Mouse (Mus musculus) olfactory bulb, adult 2 months (tissue): ENCODE measurements around the gene Nup214. TPM values are rescaled to one million over a fixed set of nuclear protein-coding genes. Genes with fewer than 3 reads are reported as not detected.

Experiments
- H3K27ac ChIP-seq: fragments of 200-500 bp; 2 replicates; pipeline ENCODE4 v1.5.1; 2012; ENCODE audit warnings: low read depth, low read length; ENCODE audit not compliant: insufficient read depth
- H3K4me1 ChIP-seq: fragments of 200-500 bp; 2 replicates; pipeline ENCODE4 v1.6.1; 2012; ENCODE audit warnings: low read length; ENCODE audit not compliant: control insufficient read depth, insufficient read depth
- H3K4me3 ChIP-seq: fragments of 200-500 bp; 2 replicates; pipeline ENCODE4 v1.5.1; 2012; ENCODE audit warnings: mild to moderate bottlenecking, low read depth, low read length, moderate library complexity; ENCODE audit not compliant: insufficient read depth
- CTCF ChIP-seq: fragments of 200-500 bp; IDR thresholded peaks from 2 replicates; pipeline ENCODE4 v1.5.1; 2012; ENCODE audit warnings: low read depth, mild to moderate bottlenecking, low read length, moderate library complexity; ENCODE audit not compliant: insufficient read depth
- POLR2A ChIP-seq: fragments of 200-500 bp; IDR thresholded peaks from 2 replicates; pipeline ENCODE4 v1.6.1; 2012; ENCODE audit warnings: mild to moderate bottlenecking, low read depth, low read length, moderate library complexity; ENCODE audit not compliant: insufficient read depth
- WGBS: fragments of 180-500 bp; shearing (Covaris S2); methylation state at CpG from one replicate; pipeline ENCODE4 v1.1.7; 2018; 5-methylcytosine and 5-hydroxymethylcytosine counted together
- polyA plus RNA-seq: library from polyadenylated mRNA; stranded (reverse); fragments of >200 nt; gene quantifications from 2 replicates; pipeline ENCODE4 v1.2.4, GENCODE M21; 2012; ENCODE audit warnings: low replicate concordance; ENCODE audit not compliant: missing spikeins, insufficient read depth, insufficient read length

The Nup214 gene
- polyA plus RNA-seq, 1 experiment: not detected

GRCm38 (mm10) chr2:31974809-31975371 is 654 bp downstream of the Nup214 start:
- H3K27ac ChIP-seq: 0 out of 2 replicates have a peak overlapping the region, but pooled peaks have one; percentile 35
- TF ChIP-seq POLR2A (no peak), CTCF (no peak)
- 9% methylated on average over 13 of the region's 13 CpGs for whole genome bisulfite sequencing
- H3K4me3 ChIP-seq: peak overlapping the region; percentile 93
- H3K4me1 ChIP-seq: peaks cover 2% of the 10 kb centered on the region; the same call in 1 of the 2 replicates

- WGBS: 97% methylated on average over 1 of the region's 1 CpGs
- no peak overlapping the region for H3K27ac ChIP-seq
- TF ChIP-seq CTCF (no peak), POLR2A (no peak)
- no peak overlapping the region for H3K4me3 ChIP-seq
- no peaks in the 10 kb centered on the region for H3K4me1 ChIP-seq
These were observed 13.5 kb downstream of the Nup214 start for GRCm38 (mm10) chr2:31987774-31988173.

- Histone ChIP-seq H3K4me3 (no peak overlapping the region), H3K4me1 (peaks cover 1% of the 10 kb centered on the region; the same call in 1 of the 2 replicates), H3K27ac (no peak overlapping the region)
- WGBS: 91% methylated on average over 4 of the region's 4 CpGs
- TF ChIP-seq CTCF: no peak
- TF ChIP-seq POLR2A: no peak
These were observed 16.7 kb downstream of the Nup214 start for GRCm38 (mm10) chr2:31990961-31991360.

- TF ChIP-seq CTCF: no peak
- no peak for TF ChIP-seq POLR2A
These were observed 20.7 kb downstream of the Nup214 start for GRCm38 (mm10) chr2:31994896-31995295.

GRCm38 (mm10) chr2:31996060-31996459 is 21.8 kb downstream of the Nup214 start:
- WGBS: 63% methylated on average over 13 of the region's 13 CpGs
- Histone ChIP-seq H3K4me1 (peaks cover 6% of the 10 kb centered on the region; the same call in 1 of the 2 replicates), H3K27ac (peak overlapping the region; percentile 2; the same call in 1 of the 2 replicates), H3K4me3 (no peak overlapping the region)
- TF ChIP-seq CTCF (no peak), POLR2A (no peak)

More at GRCm38 (mm10) chr2:31994896-31995295, 20.7 kb downstream of the Nup214 start:
- no peak overlapping the region for H3K4me3 ChIP-seq
- H3K4me1 ChIP-seq: peaks cover 6% of the 10 kb centered on the region; the same call in 1 of the 2 replicates
- no peak overlapping the region for H3K27ac ChIP-seq
- WGBS: 90% methylated on average over 9 of the region's 9 CpGs

- TF ChIP-seq POLR2A (no peak), CTCF (no peak)
- H3K4me1 ChIP-seq: peaks cover 6% of the 10 kb centered on the region; the same call in 1 of the 2 replicates
- no peak overlapping the region for H3K27ac ChIP-seq
- no peak overlapping the region for H3K4me3 ChIP-seq
- WGBS: 95% methylated on average over 5 of the region's 5 CpGs
These were observed 23.3 kb downstream of the Nup214 start for GRCm38 (mm10) chr2:31997539-31997938.

GRCm38 (mm10) chr2:31998443-31998842 is 24.2 kb downstream of the Nup214 start:
- Histone ChIP-seq H3K4me3 (no peak overlapping the region), H3K27ac (no peak overlapping the region), H3K4me1 (peaks cover 6% of the 10 kb centered on the region; the same call in 1 of the 2 replicates)
- TF ChIP-seq CTCF: no peak
- WGBS: 75% methylated on average over 2 of the region's 2 CpGs

- TF ChIP-seq CTCF (no peak), POLR2A (no peak)
- no peaks in the 10 kb centered on the region for H3K4me1 ChIP-seq
These were observed 34.1 kb downstream of the Nup214 start for GRCm38 (mm10) chr2:32008311-32008710.

GRCm38 (mm10) chr2:32008716-32009115 is 34.5 kb downstream of the Nup214 start:
- Histone ChIP-seq H3K4me1 (no peaks in the 10 kb centered on the region), H3K4me3 (no peak overlapping the region), H3K27ac (no peak overlapping the region)
- WGBS: 87% methylated on average over 11 of the region's 11 CpGs
- TF ChIP-seq POLR2A (no peak), CTCF (no peak)

More at GRCm38 (mm10) chr2:32008311-32008710, 34.1 kb downstream of the Nup214 start:
- WGBS: 87% methylated on average over 2 of the region's 2 CpGs
- no peak overlapping the region for H3K27ac ChIP-seq
- no peak overlapping the region for H3K4me3 ChIP-seq
